Mouse (Mus musculus) 3134 (cell line): ENCODE measurements around the gene Cdh19.

Experiments used
- DNase-seq: peaks from one replicate; pipeline ENCODE4 v3.0.0-alpha.2; 2011; ENCODE audit warnings: low spot score; ENCODE audit not compliant: insufficient read length; ENCODE audit errors: extremely low read depth

The Cdh19 gene

GRCm38 (mm10) chr1:110977484-110977883, at the start of gene Cdh19:
Cdh19 (minus strand) TSS chr1:110977584.
- no peak for DNase-seq

GRCm38 (mm10) chr1:111020434-111021060, 43.2 kb upstream of the Cdh19 start:
- no peak for DNase-seq

- DNase-seq, result no peak
Measured at GRCm38 (mm10) chr1:111017640-111018039, 40.3 kb upstream of the Cdh19 start.

- no peak for DNase-seq
Measured at GRCm38 (mm10) chr1:110989824-110990223, 12.4 kb upstream of the Cdh19 start.

- DNase-seq, result no peak
Measured at GRCm38 (mm10) chr1:110969201-110969600, 8.2 kb downstream of the Cdh19 start.

GRCm38 (mm10) chr1:110909752-110910151, 67.6 kb downstream of the Cdh19 start:
- no peak for DNase-seq

GRCm38 (mm10) chr1:110909218-110909617, 68.2 kb downstream of the Cdh19 start:
- DNase-seq, result no peak

- no peak for DNase-seq
Measured at GRCm38 (mm10) chr1:110904266-110904665, 73.1 kb downstream of the Cdh19 start.
